Mouse (Mus musculus): Measurements from ENCODE around the gene Zfp825. TPM values are rescaled to one million over a fixed set of nuclear protein-coding genes. Genes with fewer than 3 reads are reported as not detected.

Gene Zfp825
- polyA plus RNA-seq, 1 experiment from 2014 or later = 18.3 TPM

Other genes starting within 250 kb of the Zfp825 start
- 0.18 and 0.49 TPM in 2 replicates for gene Ahrr, start 201.7 kb downstream of the Zfp825 start, polyA plus RNA-seq (2014; fragmentation: Nextera tagmentation; extraction: Ambion mirVana)
- gene Pdcd6, start 176.4 kb downstream of the Zfp825 start, polyA plus RNA-seq (2014; fragmentation: Nextera tagmentation; extraction: Ambion mirVana) = 139 and 142 TPM in 2 replicates
- 248 and 278 TPM in 2 replicates for gene Sdha, start 143.7 kb downstream of the Zfp825 start, polyA plus RNA-seq (2014; fragmentation: Nextera tagmentation; extraction: Ambion mirVana)
- 46.4 and 53.7 TPM in 2 replicates for gene Ccdc127, start 143.7 kb downstream of the Zfp825 start, polyA plus RNA-seq (2014; fragmentation: Nextera tagmentation; extraction: Ambion mirVana)
- gene Lrrc14b, start 130.0 kb downstream of the Zfp825 start, polyA plus RNA-seq (2014; fragmentation: Nextera tagmentation; extraction: Ambion mirVana) = not detected in 2 replicates
- 2.6 and 3.8 TPM in 2 replicates for gene Zfp72, start 103.2 kb downstream of the Zfp825 start, polyA plus RNA-seq (2014; fragmentation: Nextera tagmentation; extraction: Ambion mirVana)
- 90.6 and 95.9 TPM in 2 replicates for gene Ftl1-ps1, start 94.3 kb downstream of the Zfp825 start, polyA plus RNA-seq (2014; fragmentation: Nextera tagmentation; extraction: Ambion mirVana)
- 17.0 and 19.0 TPM in 2 replicates for gene Erap1, start 145.6 kb upstream of the Zfp825 start, polyA plus RNA-seq (2014; fragmentation: Nextera tagmentation; extraction: Ambion mirVana)

Measured in liver, embryonic 11.5 days (tissue).